ENCODE assay signal across 31 mouse cellular contexts in the genomic region with DNA sequence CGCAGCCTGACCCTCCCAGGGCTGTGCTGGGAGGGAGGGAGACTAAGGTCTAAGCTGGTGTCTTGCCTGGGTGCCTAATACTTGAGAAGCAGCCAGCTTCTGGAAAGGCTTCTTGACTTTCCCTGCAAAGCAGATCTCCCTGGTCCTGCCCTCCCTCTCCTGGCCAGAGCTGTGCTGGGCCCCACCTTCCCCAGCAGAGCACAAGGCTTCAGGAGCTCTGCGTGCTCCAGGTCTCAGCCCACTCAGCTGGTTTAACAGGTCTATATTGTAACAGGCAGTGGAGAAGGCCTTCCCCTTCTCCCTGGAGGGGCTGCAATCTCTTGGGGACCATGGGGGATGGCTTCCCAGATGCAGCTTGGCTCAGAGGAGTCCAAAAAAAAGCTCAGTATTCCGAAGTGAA. TPM values are rescaled to one million over a fixed set of nuclear protein-coding genes. Genes with fewer than 3 reads are reported as not detected.
DNase-seq lines count a peak whose midpoint lies in the region; ATAC-seq and TF ChIP-seq lines count a peak whose summit lies in the region.
"Had no signal": no experiment of that assay in that cellular context is flagged by ENCODE, and none has a peak within 500 bp of the region (broad histone marks: within the 10 kb centered on the region; RNA-seq: fewer than 3 reads in every experiment).

No protein-coding gene starts in this region.

- no peak for DNase-seq in forebrain, embryonic 10.5 days (ENCODE audit: extremely low spot score, low spot score)
- no peak for DNase-seq in forebrain, postnatal 0 days
- no peak for DNase-seq in kidney, adult 9 months
- no peak for DNase-seq in urinary bladder, postnatal 10 days (ENCODE audit: low spot score)
- DNase-seq: adrenal gland, adult 2 months; adrenal gland, postnatal 36 days; cerebellum, adult 18-20 months; cerebellum, postnatal 14 days; gastrocnemius, postnatal 25 days; heart, adult 11 months; heart, postnatal 36 days; kidney, adult 11 months; layer of hippocampus, postnatal 36 days; liver, postnatal 0 days; right cerebral cortex, adult 18-20 months; spleen, adult 18-20 months; thymus, adult 18-20 months; thymus, postnatal 25 days had no signal

- H3K27ac ChIP-seq in forebrain, embryonic 10.5 days = 0 out of 2 replicates have a peak overlapping the region, but pooled peaks have one; percentile 15
- H3K27ac ChIP-seq in forebrain, postnatal 0 days (ENCODE audit: low read depth, low read length) = no peak overlapping the region
- no peak overlapping the region for H3K27ac ChIP-seq in kidney, embryonic 16.5 days (ENCODE audit: low read length)
- H3K27ac ChIP-seq in neural tube, embryonic 13.5 days (replicated peaks) = no peak overlapping the region
- H3K27ac ChIP-seq in neural tube, embryonic 15.5 days (replicated peaks) = no peak overlapping the region
- no peak overlapping the region for H3K27ac ChIP-seq in heart, embryonic 12.5 days (ENCODE audit: poor library complexity, severe bottlenecking)
- H3K27ac ChIP-seq: embryonic facial prominence, embryonic 10.5 days; embryonic facial prominence, embryonic 15.5 days; heart, embryonic 10.5 days; kidney, embryonic 15.5 days; liver, embryonic 12.5 days; macrophage had no signal

- peaks cover 10% of the 10 kb centered on the region; the same call in 1 of the 2 replicates for H3K4me1 ChIP-seq in forebrain, embryonic 10.5 days
- no peaks in the 10 kb centered on the region for H3K4me1 ChIP-seq in forebrain, postnatal 0 days (ENCODE audit: insufficient read depth)
- H3K4me1 ChIP-seq in kidney, embryonic 16.5 days (ENCODE audit: insufficient read depth, low read length) = peaks cover 3% of the 10 kb centered on the region; the same call in 1 of the 2 replicates
- H3K4me1 ChIP-seq in neural tube, embryonic 13.5 days (replicated peaks) = 0 out of 2 replicates have a peak, but pooled peaks cover 7% of the 10 kb centered on the region
- H3K4me1 ChIP-seq in neural tube, embryonic 15.5 days = 0 out of 2 replicates have a peak, but pooled peaks cover 5% of the 10 kb centered on the region
- no peaks in the 10 kb centered on the region for H3K4me1 ChIP-seq in heart, embryonic 12.5 days (replicated peaks)
- H3K4me1 ChIP-seq: embryonic facial prominence, embryonic 10.5 days; embryonic facial prominence, embryonic 15.5 days; heart, embryonic 10.5 days; liver, embryonic 12.5 days had no signal

- no peaks in the 10 kb centered on the region for H3K27me3 ChIP-seq in forebrain, embryonic 10.5 days (ENCODE audit: poor library complexity, severe bottlenecking)
- H3K27me3 ChIP-seq in forebrain, postnatal 0 days (ENCODE audit: insufficient read depth, low read length) = no peaks in the 10 kb centered on the region
- no peaks in the 10 kb centered on the region for H3K27me3 ChIP-seq in kidney, embryonic 16.5 days (ENCODE audit: insufficient read depth, low read length)
- no peaks in the 10 kb centered on the region for H3K27me3 ChIP-seq in neural tube, embryonic 13.5 days
- no peaks in the 10 kb centered on the region for H3K27me3 ChIP-seq in neural tube, embryonic 15.5 days (replicated peaks)
- H3K27me3 ChIP-seq in heart, embryonic 12.5 days (replicated peaks) = no peaks in the 10 kb centered on the region
- H3K27me3 ChIP-seq: CH12.LX; embryonic facial prominence, embryonic 15.5 days; kidney, embryonic 15.5 days; liver, embryonic 12.5 days had no signal

- no peak overlapping the region for H3K4me3 ChIP-seq in forebrain, embryonic 10.5 days
- no peak overlapping the region for H3K4me3 ChIP-seq in forebrain, postnatal 0 days (ENCODE audit: low read depth, low read length)
- no peak overlapping the region for H3K4me3 ChIP-seq in kidney, embryonic 16.5 days (ENCODE audit: low read length)
- H3K4me3 ChIP-seq in neural tube, embryonic 13.5 days = no peak overlapping the region
- no peak overlapping the region for H3K4me3 ChIP-seq in neural tube, embryonic 15.5 days (replicated peaks)
- H3K4me3 ChIP-seq in heart, embryonic 12.5 days = no peak overlapping the region
- H3K4me3 ChIP-seq: embryonic facial prominence, embryonic 10.5 days; embryonic facial prominence, embryonic 15.5 days; heart, embryonic 10.5 days; kidney, embryonic 15.5 days; liver, embryonic 12.5 days had no signal

- no peak overlapping the region for H3K9ac ChIP-seq in forebrain, postnatal 0 days
- H3K9ac ChIP-seq in kidney, embryonic 16.5 days (replicated peaks; ENCODE audit: low read length) = no peak overlapping the region
- peak overlapping the region; percentile 22; the same call in 1 of the 2 replicates for H3K9ac ChIP-seq in neural tube, embryonic 13.5 days
- no peak overlapping the region for H3K9ac ChIP-seq in neural tube, embryonic 15.5 days (replicated peaks)
- no peak overlapping the region for H3K9ac ChIP-seq in heart, embryonic 12.5 days
- H3K9ac ChIP-seq: embryonic facial prominence, embryonic 15.5 days; kidney, embryonic 15.5 days; liver, embryonic 12.5 days; liver, postnatal 0 days had no signal

- no peak overlapping the region for H3K4me2 ChIP-seq in forebrain, postnatal 0 days (ENCODE audit: low read depth)
- no peak overlapping the region for H3K4me2 ChIP-seq in kidney, embryonic 16.5 days (replicated peaks; ENCODE audit: low read depth, low read length)
- H3K4me2 ChIP-seq in neural tube, embryonic 13.5 days = no peak overlapping the region
- no peak overlapping the region for H3K4me2 ChIP-seq in neural tube, embryonic 15.5 days
- H3K4me2 ChIP-seq in heart, embryonic 12.5 days = no peak overlapping the region
- H3K4me2 ChIP-seq: embryonic facial prominence, embryonic 15.5 days; kidney, embryonic 15.5 days; liver, embryonic 12.5 days had no signal

- peaks cover 4% of the 10 kb centered on the region; the same call in 1 of the 2 replicates for H3K9me3 ChIP-seq in forebrain, embryonic 10.5 days
- no peaks in the 10 kb centered on the region for H3K9me3 ChIP-seq in forebrain, postnatal 0 days (ENCODE audit: low read length)
- H3K9me3 ChIP-seq in kidney, embryonic 16.5 days (ENCODE audit: low read length) = no peaks in the 10 kb centered on the region
- H3K9me3 ChIP-seq in neural tube, embryonic 13.5 days = no peaks in the 10 kb centered on the region
- H3K9me3 ChIP-seq in neural tube, embryonic 15.5 days (replicated peaks) = no peaks in the 10 kb centered on the region
- H3K9me3 ChIP-seq in heart, embryonic 12.5 days (replicated peaks) = no peaks in the 10 kb centered on the region
- H3K9me3 ChIP-seq: embryonic facial prominence, embryonic 10.5 days; embryonic facial prominence, embryonic 15.5 days; heart, embryonic 10.5 days; kidney, embryonic 15.5 days; liver, embryonic 12.5 days had no signal

- peaks cover 92% of the 10 kb centered on the region for H3K36me3 ChIP-seq in forebrain, embryonic 10.5 days (replicated peaks)
- peaks cover 64% of the 10 kb centered on the region for H3K36me3 ChIP-seq in forebrain, postnatal 0 days (ENCODE audit: insufficient read depth)
- peaks cover 48% of the 10 kb centered on the region for H3K36me3 ChIP-seq in kidney, embryonic 16.5 days (ENCODE audit: insufficient read depth, low read length)
- peaks cover 94% of the 10 kb centered on the region for H3K36me3 ChIP-seq in neural tube, embryonic 13.5 days
- H3K36me3 ChIP-seq in neural tube, embryonic 15.5 days = peaks cover 75% of the 10 kb centered on the region
- peaks cover 88% of the 10 kb centered on the region for H3K36me3 ChIP-seq in heart, embryonic 12.5 days

- 51% methylated on average over 3 of the region's 3 CpGs for WGBS in forebrain, embryonic 10.5 days
- 44% methylated on average over 3 of the region's 3 CpGs for WGBS in forebrain, postnatal 0 days
- 74% methylated on average over 3 of the region's 3 CpGs for WGBS in kidney, embryonic 16.5 days
- WGBS in neural tube, embryonic 13.5 days = 64% methylated on average over 3 of the region's 3 CpGs
- 72% methylated on average over 3 of the region's 3 CpGs for WGBS in neural tube, embryonic 15.5 days
- 66% methylated on average over 3 of the region's 3 CpGs for WGBS in heart, embryonic 12.5 days

- no peak for ATAC-seq in forebrain, postnatal 0 days
- ATAC-seq in kidney, embryonic 16.5 days (ENCODE audit: low FRiP score, low TSS enrichment) = peak; percentile 50; the same call in 1 of the 2 replicates
- ATAC-seq in neural tube, embryonic 13.5 days (ENCODE audit: low read depth) = no peak
- ATAC-seq in neural tube, embryonic 15.5 days (ENCODE audit: low FRiP score) = no peak
- ATAC-seq in heart, embryonic 12.5 days (ENCODE audit: insufficient number of reproducible peaks, low FRiP score) = no peak
- ATAC-seq: activated CD4-positive, CD25-positive, alpha-beta regulatory T cell, adult 4 months; inflammation-experienced regulatory T-cells, adult 6 months; liver, embryonic 12.5 days; liver, postnatal 0 days had no signal

- TF ChIP-seq CTCF in forebrain, postnatal 0 days (IDR thresholded peaks at IDR 0.05; ENCODE audit: low read depth) = no peak

RNA-seq across cellular contexts. Expression of a gene that starts 13.7 kb away (rescaled TPM):
- polyA plus RNA-seq in forebrain, embryonic 10.5 days (2016; fragmentation: Nextera tagmentation; extraction: Ambion mirVana) = 74.9 and 75.4 TPM in 2 replicates
- 66.9 and 85.8 TPM in 2 replicates for total RNA-seq in forebrain, postnatal 0 days (2014; rRNA removed)
- polyA plus RNA-seq in forebrain, postnatal 0 days (2015; fragmentation: Nextera tagmentation; extraction: Ambion mirVana) = 62.7 and 65.8 TPM in 2 replicates
- polyA plus RNA-seq in kidney, embryonic 16.5 days (2015; fragmentation: Nextera tagmentation; extraction: Ambion mirVana) = 62.4 and 62.8 TPM in 2 replicates
- polyA plus RNA-seq in neural tube, embryonic 13.5 days (2015; fragmentation: Nextera tagmentation; extraction: Ambion mirVana) = 51.3 and 57.3 TPM in 2 replicates
- polyA plus RNA-seq in neural tube, embryonic 15.5 days (2015; fragmentation: Nextera tagmentation; extraction: Ambion mirVana) = 65.6 and 68.3 TPM in 2 replicates
- polyA plus RNA-seq in heart, embryonic 12.5 days (2016; fragmentation: Nextera tagmentation; extraction: Ambion mirVana) = 39.7 and 40.6 TPM in 2 replicates

RNA-seq across cellular contexts. Expression of a gene that starts 24.9 kb away (rescaled TPM):
- polyA plus RNA-seq in forebrain, embryonic 10.5 days (2016; fragmentation: Nextera tagmentation; extraction: Ambion mirVana) = 83.7 and 86.4 TPM in 2 replicates
- 78.8 and 80.9 TPM in 2 replicates for total RNA-seq in forebrain, postnatal 0 days (2014; rRNA removed)
- polyA plus RNA-seq in forebrain, postnatal 0 days (2015; fragmentation: Nextera tagmentation; extraction: Ambion mirVana) = 68.6 and 84.5 TPM in 2 replicates
- polyA plus RNA-seq in kidney, embryonic 16.5 days (2015; fragmentation: Nextera tagmentation; extraction: Ambion mirVana) = 88.4 and 93.7 TPM in 2 replicates
- 89.8 and 95.7 TPM in 2 replicates for polyA plus RNA-seq in neural tube, embryonic 13.5 days (2015; fragmentation: Nextera tagmentation; extraction: Ambion mirVana)
- 85.1 and 89.1 TPM in 2 replicates for polyA plus RNA-seq in neural tube, embryonic 15.5 days (2015; fragmentation: Nextera tagmentation; extraction: Ambion mirVana)
- 47.1 TPM in 2 replicates for polyA plus RNA-seq in heart, embryonic 12.5 days (2016; fragmentation: Nextera tagmentation; extraction: Ambion mirVana)
